Mouse (Mus musculus): ENCODE measurements around the gene Poldip2.

- no peak for TF ChIP-seq CTCF (IDR thresholded peaks at IDR 0.05; ENCODE audit: extremely low read depth, insufficient read depth, low read length)
- TF ChIP-seq POLR2A (IDR thresholded peaks at IDR 0.05; ENCODE audit: extremely low read depth, insufficient read depth, low read length) = no peak
Measured at GRCm38 (mm10) chr11:78501529-78501928, 10.5 kb upstream of the Poldip2 start.

All from cortical plate, adult 2 months (tissue).